Mouse (Mus musculus): Measurements from ENCODE around the gene Tmem158. TPM values are rescaled to one million over a fixed set of nuclear protein-coding genes. Genes with fewer than 3 reads are reported as not detected.
A peak's percentile ranks its signal among the peaks of the same experiment; 100 is the strongest.

Tmem158 gene
- polyA plus RNA-seq (2015; fragmentation: Nextera tagmentation; extraction: Ambion mirVana) = 40.8 and 41.8 TPM in 2 replicates

- peak within 1 kb of the TSS; percentile 68 for H3K9ac ChIP-seq
- no peaks in the 10 kb centered on the region for H3K9me3 ChIP-seq
- peak within 1 kb of the TSS; percentile 78 for H3K27ac ChIP-seq
- H3K4me2 ChIP-seq = peak within 1 kb of the TSS; percentile 63
- peak; percentile 93 for ATAC-seq (replicated peaks)
- H3K4me3 ChIP-seq = peak within 1 kb of the TSS; percentile 70
- no peaks in the 10 kb centered on the region for H3K4me1 ChIP-seq
- whole genome bisulfite sequencing = under 1% methylated on average over 40 of the region's 40 CpGs
- H3K36me3 ChIP-seq (replicated peaks) = no peaks in the 10 kb centered on the region
- no peaks in the 10 kb centered on the region for H3K27me3 ChIP-seq (replicated peaks)
Observed at GRCm38 (mm10) chr9:123260611-123261021, at the start of gene Tmem158. Gene Tmem158, minus strand, starts transcription at chr9:123260764.

DNA sequence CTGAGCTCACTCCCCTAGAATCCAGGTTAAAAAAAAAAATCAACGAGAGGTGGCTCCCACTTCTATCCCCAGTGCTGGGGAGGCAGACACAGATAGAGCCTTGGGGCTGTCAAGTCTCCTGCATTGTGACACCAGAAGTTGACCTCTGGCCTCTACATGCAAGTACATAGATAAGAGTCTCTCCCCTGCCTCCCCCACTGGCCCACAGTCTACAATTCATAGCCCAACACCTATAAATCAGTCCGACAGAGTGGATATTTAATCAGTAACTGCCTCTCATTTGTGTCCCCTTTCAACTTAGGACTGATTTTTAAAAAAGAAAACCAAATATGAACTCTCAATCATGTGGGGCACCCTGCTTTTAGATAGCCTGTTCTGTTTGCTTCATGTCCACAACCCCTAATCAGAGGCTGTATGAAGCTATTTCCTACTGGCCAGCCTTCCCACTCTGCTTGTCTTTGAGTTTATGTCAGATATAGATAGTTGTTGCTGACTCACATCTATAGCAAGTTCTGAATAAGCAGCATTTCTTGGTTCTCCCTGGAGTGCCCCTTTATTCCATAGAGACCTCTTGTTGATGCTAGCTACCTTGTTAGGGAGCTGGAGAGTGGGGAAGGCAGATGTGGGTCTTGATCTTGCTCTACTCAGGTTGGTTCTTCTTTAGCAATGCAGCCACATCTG is 49.3 kb upstream of the Tmem158 start:
- no peak overlapping the region for H3K4me3 ChIP-seq
- H3K36me3 ChIP-seq (replicated peaks) = no peaks in the 10 kb centered on the region
- no peak overlapping the region for H3K9ac ChIP-seq
- H3K27me3 ChIP-seq (replicated peaks) = no peaks in the 10 kb centered on the region
- no peak for ATAC-seq (replicated peaks)
- H3K27ac ChIP-seq = no peak overlapping the region
- H3K9me3 ChIP-seq = no peaks in the 10 kb centered on the region
- WGBS = 79% methylated on average over 2 of the region's 2 CpGs
- H3K4me2 ChIP-seq = no peak overlapping the region
- no peaks in the 10 kb centered on the region for H3K4me1 ChIP-seq

DNA sequence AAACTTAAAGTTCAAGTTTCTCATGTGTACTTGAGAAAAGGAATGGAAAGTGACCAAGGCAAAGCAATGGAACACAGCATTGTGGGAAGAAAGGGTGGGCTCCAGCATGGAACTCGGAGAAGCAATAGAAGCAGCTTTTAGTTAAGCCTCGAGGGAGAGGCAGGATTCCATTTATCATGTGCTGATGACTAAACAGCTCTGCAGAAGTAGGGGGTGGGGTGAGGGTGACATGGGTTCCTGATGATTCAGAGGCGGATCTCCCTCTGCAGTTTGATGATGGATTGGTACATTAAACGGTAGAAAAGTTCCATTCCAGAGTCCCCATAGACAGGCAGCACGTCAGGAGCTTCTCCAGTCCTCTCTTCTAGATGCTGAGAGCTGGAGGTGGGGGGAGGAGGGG is 48.5 kb upstream of the Tmem158 start:
- no peaks in the 10 kb centered on the region for H3K9me3 ChIP-seq
- H3K36me3 ChIP-seq (replicated peaks) = no peaks in the 10 kb centered on the region
- H3K27me3 ChIP-seq (replicated peaks) = no peaks in the 10 kb centered on the region
- no peak overlapping the region for H3K9ac ChIP-seq
- WGBS = 71% methylated on average over 5 of the region's 5 CpGs
- no peak for ATAC-seq (replicated peaks)
- H3K4me2 ChIP-seq = no peak overlapping the region
- no peak overlapping the region for H3K27ac ChIP-seq
- no peaks in the 10 kb centered on the region for H3K4me1 ChIP-seq
- H3K4me3 ChIP-seq = no peak overlapping the region

DNA sequence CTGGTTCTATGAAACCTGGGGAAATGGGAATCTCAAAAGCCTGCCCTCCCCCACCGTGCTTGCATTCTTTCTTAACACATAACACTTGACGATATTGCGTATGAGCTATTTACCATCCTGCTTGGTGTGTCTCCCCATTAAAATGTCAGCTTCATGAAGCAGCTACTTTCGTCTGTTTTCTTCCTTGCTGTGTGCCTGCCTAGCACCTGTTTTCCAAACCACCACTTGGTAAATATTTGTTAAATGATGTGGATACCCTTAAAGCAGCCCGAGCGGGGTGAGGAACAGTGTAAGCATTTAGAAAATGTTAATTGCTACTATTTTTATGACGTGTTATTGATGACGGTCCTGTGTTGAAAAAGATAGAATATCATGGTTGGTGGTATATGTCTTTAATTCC is 44.4 kb upstream of the Tmem158 start:
- no peak for ATAC-seq (replicated peaks)
- no peak overlapping the region for H3K9ac ChIP-seq
- H3K27me3 ChIP-seq (replicated peaks) = no peaks in the 10 kb centered on the region
- no peaks in the 10 kb centered on the region for H3K9me3 ChIP-seq
- no peak overlapping the region for H3K27ac ChIP-seq
- H3K4me2 ChIP-seq = no peak overlapping the region
- WGBS = 89% methylated on average over 8 of the region's 8 CpGs
- H3K4me3 ChIP-seq = no peak overlapping the region
- no peaks in the 10 kb centered on the region for H3K36me3 ChIP-seq (replicated peaks)
- no peaks in the 10 kb centered on the region for H3K4me1 ChIP-seq

DNA sequence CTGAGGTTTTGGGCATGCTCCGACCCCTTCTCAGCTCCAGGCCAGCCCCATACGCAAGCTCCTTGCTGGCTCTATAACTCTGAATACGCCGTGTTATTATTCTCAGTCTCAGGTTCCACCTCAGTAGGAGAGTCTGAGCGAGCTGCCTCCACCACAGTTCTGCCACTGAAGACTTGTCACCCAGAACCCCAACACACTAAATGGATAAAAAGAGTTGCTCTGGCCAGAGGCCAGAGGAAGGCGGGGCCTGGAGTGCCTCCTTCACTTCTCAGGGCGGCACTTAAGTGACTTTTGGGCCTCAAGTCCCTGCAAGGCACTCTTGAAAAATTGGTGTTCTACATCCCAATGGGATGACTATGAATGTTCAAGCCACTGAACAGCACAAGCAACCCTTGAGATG is 43.4 kb upstream of the Tmem158 start:
- Histone ChIP-seq H3K27ac (no peak overlapping the region), H3K27me3 (replicated peaks) (no peaks in the 10 kb centered on the region), H3K9me3 (no peaks in the 10 kb centered on the region), H3K36me3 (replicated peaks) (no peaks in the 10 kb centered on the region), H3K9ac (no peak overlapping the region), H3K4me2 (no peak overlapping the region), H3K4me3 (no peak overlapping the region), H3K4me1 (no peaks in the 10 kb centered on the region)
- 85% methylated on average over 7 of the region's 7 CpGs for WGBS
- no peak for ATAC-seq (replicated peaks)

DNA sequence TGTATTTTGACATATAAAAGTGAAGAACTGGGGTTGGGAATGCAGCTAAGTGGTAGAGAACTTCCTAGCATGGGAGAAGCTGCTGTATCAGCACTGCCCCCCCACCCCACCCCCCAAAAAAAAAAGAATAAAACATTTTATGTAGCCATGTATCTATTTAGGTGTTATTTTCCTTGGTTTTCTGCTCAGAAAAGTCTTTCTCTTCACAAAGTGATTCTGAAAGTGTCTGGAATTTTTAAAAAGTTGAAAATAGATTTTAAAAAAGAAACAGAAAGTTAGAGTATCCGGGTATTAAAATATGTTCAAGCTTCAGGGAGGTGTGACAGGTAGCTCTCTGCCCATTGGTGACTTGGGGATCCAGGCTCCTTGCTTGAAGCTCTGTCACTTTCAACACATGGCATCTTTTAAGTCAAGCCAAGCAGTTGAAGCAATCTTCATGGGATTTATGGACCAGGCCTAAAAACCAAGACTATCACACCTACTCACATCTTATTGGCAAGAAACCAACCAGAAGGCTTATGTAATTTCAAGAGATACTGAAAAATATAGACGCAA is 42.3 kb upstream of the Tmem158 start:
- Histone ChIP-seq H3K4me1 (no peaks in the 10 kb centered on the region), H3K36me3 (replicated peaks) (no peaks in the 10 kb centered on the region), H3K9me3 (no peaks in the 10 kb centered on the region), H3K27ac (no peak overlapping the region), H3K4me3 (no peak overlapping the region), H3K27me3 (replicated peaks) (no peaks in the 10 kb centered on the region), H3K4me2 (no peak overlapping the region), H3K9ac (no peak overlapping the region)
- ATAC-seq (replicated peaks) = no peak
- 88% methylated on average over 2 of the region's 2 CpGs for WGBS

DNA sequence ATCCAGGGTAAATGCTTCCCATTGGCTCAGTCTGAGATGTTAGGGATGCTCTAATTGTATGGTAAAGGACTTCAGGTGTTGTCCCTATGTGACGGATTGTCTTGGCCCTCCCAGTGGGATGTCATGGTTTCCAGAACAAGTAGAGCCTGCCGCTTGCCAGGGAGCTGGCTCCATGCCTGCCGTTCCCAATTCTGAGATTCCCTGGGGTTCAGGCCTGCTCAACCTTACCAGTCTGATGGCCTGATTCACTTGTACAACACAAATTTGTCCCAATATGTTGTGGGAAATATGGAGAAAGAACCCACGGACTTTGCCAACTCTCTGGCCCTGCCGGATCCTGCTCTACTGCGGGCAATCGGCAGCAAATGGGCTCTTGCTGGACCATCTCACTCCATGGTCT is 37.3 kb upstream of the Tmem158 start:
- Histone ChIP-seq H3K36me3 (replicated peaks) (no peaks in the 10 kb centered on the region), H3K27ac (no peak overlapping the region), H3K4me3 (no peak overlapping the region), H3K9me3 (no peaks in the 10 kb centered on the region), H3K4me2 (no peak overlapping the region), H3K9ac (no peak overlapping the region), H3K4me1 (no peaks in the 10 kb centered on the region), H3K27me3 (replicated peaks) (no peaks in the 10 kb centered on the region)
- ATAC-seq (replicated peaks) = no peak
- WGBS = 89% methylated on average over 7 of the region's 7 CpGs

GRCm38 (mm10) chr9:123296229-123296628 is 35.7 kb upstream of the Tmem158 start:
- Histone ChIP-seq H3K27ac (no peak overlapping the region), H3K9ac (no peak overlapping the region), H3K4me2 (no peak overlapping the region), H3K9me3 (no peaks in the 10 kb centered on the region), H3K4me3 (no peak overlapping the region), H3K27me3 (replicated peaks) (no peaks in the 10 kb centered on the region), H3K4me1 (no peaks in the 10 kb centered on the region), H3K36me3 (replicated peaks) (no peaks in the 10 kb centered on the region)
- ATAC-seq (replicated peaks) = no peak

- Histone ChIP-seq H3K9ac (no peak overlapping the region), H3K4me1 (no peaks in the 10 kb centered on the region), H3K36me3 (replicated peaks) (no peaks in the 10 kb centered on the region), H3K27me3 (replicated peaks) (no peaks in the 10 kb centered on the region), H3K4me3 (no peak overlapping the region), H3K27ac (no peak overlapping the region), H3K9me3 (no peaks in the 10 kb centered on the region), H3K4me2 (no peak overlapping the region)
- ATAC-seq (replicated peaks) = no peak
- 87% methylated on average over 5 of the region's 5 CpGs for WGBS
Observed at GRCm38 (mm10) chr9:123294581-123294980, 34.0 kb upstream of the Tmem158 start.

DNA sequence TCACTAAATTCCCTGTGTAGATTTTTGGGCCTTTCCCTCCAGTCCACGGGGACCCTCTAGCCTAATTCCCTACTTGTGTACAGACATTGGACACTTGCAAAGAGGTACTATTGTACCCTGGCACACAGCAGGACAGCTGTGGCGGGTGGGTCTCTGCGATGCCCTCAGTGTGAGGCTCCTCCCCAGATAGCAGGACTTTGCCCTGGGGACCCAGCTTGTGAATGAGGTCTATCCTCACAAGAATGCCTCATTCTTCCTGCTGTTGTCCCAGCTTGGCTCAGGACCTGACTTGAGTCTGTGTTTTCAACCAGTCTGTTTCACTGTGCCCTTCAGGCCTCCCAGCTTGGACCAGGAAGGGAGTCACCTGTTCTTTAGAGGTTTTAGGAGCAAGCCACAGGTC is 27.8 kb upstream of the Tmem158 start:
- WGBS = 66% methylated on average over 3 of the region's 3 CpGs
- no peak overlapping the region for H3K9ac ChIP-seq
- no peak overlapping the region for H3K4me3 ChIP-seq
- no peaks in the 10 kb centered on the region for H3K9me3 ChIP-seq
- H3K27me3 ChIP-seq (replicated peaks) = no peaks in the 10 kb centered on the region
- no peaks in the 10 kb centered on the region for H3K4me1 ChIP-seq
- no peak overlapping the region for H3K27ac ChIP-seq
- no peaks in the 10 kb centered on the region for H3K36me3 ChIP-seq (replicated peaks)
- no peak overlapping the region for H3K4me2 ChIP-seq
- no peak for ATAC-seq (replicated peaks)

GRCm38 (mm10) chr9:123285623-123286022 is 25.1 kb upstream of the Tmem158 start:
- Histone ChIP-seq H3K27me3 (replicated peaks) (no peaks in the 10 kb centered on the region), H3K4me3 (no peak overlapping the region), H3K9ac (no peak overlapping the region), H3K27ac (no peak overlapping the region), H3K4me1 (no peaks in the 10 kb centered on the region), H3K9me3 (no peaks in the 10 kb centered on the region), H3K36me3 (replicated peaks) (no peaks in the 10 kb centered on the region), H3K4me2 (no peak overlapping the region)
- 56% methylated on average over 4 of the region's 4 CpGs for WGBS
- ATAC-seq (replicated peaks) = no peak

DNA sequence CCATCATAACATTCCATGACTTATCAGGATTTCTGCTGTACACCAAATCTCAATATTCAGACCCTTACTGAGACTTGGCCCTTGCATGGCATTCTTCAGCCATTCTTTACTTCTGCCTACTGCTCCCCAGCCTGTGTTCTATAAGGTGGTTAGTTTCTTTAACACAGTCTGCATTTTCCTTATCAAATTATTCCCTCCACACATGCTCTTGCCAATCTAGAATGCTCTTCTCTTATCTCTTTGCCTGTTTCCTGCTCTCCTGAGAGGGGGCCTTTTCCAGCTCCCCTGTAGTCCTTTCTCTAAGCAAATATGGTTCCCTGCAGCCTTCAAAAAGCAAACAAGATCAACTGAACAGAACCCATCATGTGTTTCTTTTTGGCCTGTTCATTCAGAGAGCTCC is 20.2 kb upstream of the Tmem158 start:
- H3K9ac ChIP-seq = no peak overlapping the region
- H3K36me3 ChIP-seq (replicated peaks) = no peaks in the 10 kb centered on the region
- no peak for ATAC-seq (replicated peaks)
- no peak overlapping the region for H3K27ac ChIP-seq
- no peaks in the 10 kb centered on the region for H3K9me3 ChIP-seq
- no peaks in the 10 kb centered on the region for H3K4me1 ChIP-seq
- H3K27me3 ChIP-seq (replicated peaks) = no peaks in the 10 kb centered on the region
- H3K4me2 ChIP-seq = no peak overlapping the region
- H3K4me3 ChIP-seq = no peak overlapping the region

DNA sequence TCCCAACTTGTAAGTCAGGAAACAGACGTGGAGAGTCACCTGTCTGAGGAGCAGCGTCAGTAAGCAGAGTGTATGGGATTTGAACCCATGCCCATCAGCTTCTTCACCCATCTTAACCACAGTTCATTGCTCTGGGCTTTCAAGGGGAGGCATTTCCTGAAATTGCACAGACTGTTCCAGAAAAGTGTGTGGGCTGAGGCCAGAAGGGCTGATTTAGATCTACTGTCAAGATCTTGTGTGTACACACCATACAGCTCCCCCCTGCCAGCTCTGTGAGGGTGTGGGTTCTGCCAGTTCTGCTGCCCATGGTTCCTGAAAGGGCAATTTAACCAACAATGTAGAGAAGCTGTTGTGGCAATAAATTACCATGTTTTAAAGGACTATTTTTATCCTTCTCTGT is 17.4 kb upstream of the Tmem158 start:
- no peak overlapping the region for H3K9ac ChIP-seq
- no peaks in the 10 kb centered on the region for H3K27me3 ChIP-seq (replicated peaks)
- no peak overlapping the region for H3K4me3 ChIP-seq
- no peak overlapping the region for H3K4me2 ChIP-seq
- no peak for ATAC-seq (replicated peaks)
- no peak overlapping the region for H3K27ac ChIP-seq
- H3K9me3 ChIP-seq = no peaks in the 10 kb centered on the region
- H3K36me3 ChIP-seq (replicated peaks) = no peaks in the 10 kb centered on the region
- H3K4me1 ChIP-seq = no peaks in the 10 kb centered on the region
- 89% methylated on average over 2 of the region's 2 CpGs for WGBS
